Mouse (Mus musculus) liver, embryonic 14.5 days (tissue): ENCODE measurements around the gene Pde1a. TPM values are rescaled to one million over a fixed set of nuclear protein-coding genes. Genes with fewer than 3 reads are reported as not detected.

ENCODE experiments used
- ATAC-seq: fragments of 200-750 bp; cut with Nextera tagmentation; 2 replicates; pipeline ENCODE4 v1.8.0; 2017; ENCODE audit warnings: moderate number of reproducible peaks, mild to moderate bottlenecking, moderate library complexity; ENCODE audit not compliant: insufficient read depth
- DNase-seq, 3 experiments: peaks; one replicate each; pipeline ENCODE4 v3.0.0-alpha.2; 2012 to 2013; ENCODE audit warnings: low read depth in 3 of 3, low spot score in 3 of 3
- H3K27ac ChIP-seq: fragments of 300-500 bp; sonication (generic); 2 replicates; pipeline ENCODE4 v1.5.1; 2014; ENCODE audit warnings: moderate library complexity, mild to moderate bottlenecking, control low read depth, inconsistent platforms
- H3K27me3 ChIP-seq: fragments of 300-500 bp; sonication (generic); 2 replicates; pipeline ENCODE4 v1.6.1; 2014; ENCODE audit warnings: mild to moderate bottlenecking, low read length, moderate library complexity; ENCODE audit not compliant: control insufficient read depth, insufficient read depth
- H3K36me3 ChIP-seq: fragments of 300-500 bp; sonication (generic); replicated peaks from 2 replicates; pipeline ENCODE4 v1.6.1; 2014; ENCODE audit warnings: low read depth; ENCODE audit not compliant: control insufficient read depth, insufficient read depth
- H3K4me1 ChIP-seq, 2 experiments: fragments of 200-500 bp in 1 of 2; fragments of 300-500 bp in 1 of 2; sonication (generic) in 1 of 2; replicated peaks; 2 replicates each; pipeline ENCODE4 v1.6.1; 2012 to 2014; ENCODE audit warnings: antibody characterized with exemption in 1 of 2, inconsistent platforms in 1 of 2, low read length in 1 of 2; ENCODE audit not compliant: control insufficient read depth in 2 of 2, insufficient read depth in 2 of 2
- H3K4me2 ChIP-seq: fragments of 300-500 bp; sonication (generic); 2 replicates; pipeline ENCODE4 v1.6.1; 2014; ENCODE audit warnings: low read depth, mild to moderate bottlenecking, control low read depth, moderate library complexity
- H3K4me3 ChIP-seq, 2 experiments: fragments of 200-500 bp in 1 of 2; fragments of 300-500 bp in 1 of 2; sonication (generic) in 1 of 2; 2 replicates each; pipeline ENCODE4 v1.5.1; 2012 to 2014; ENCODE audit warnings: low read depth in 2 of 2, low read length in 2 of 2, mild to moderate bottlenecking in 2 of 2, control low read depth in 1 of 2, inconsistent platforms in 1 of 2, moderate library complexity in 1 of 2; ENCODE audit not compliant: insufficient read depth in 1 of 2
- H3K9ac ChIP-seq: fragments of 300-500 bp; sonication (generic); replicated peaks from 2 replicates; pipeline ENCODE4 v1.6.1; 2014; ENCODE audit warnings: mild to moderate bottlenecking, control low read depth, moderate library complexity
- H3K9me3 ChIP-seq: fragments of 300-500 bp; sonication (generic); 2 replicates; pipeline ENCODE4 v1.6.1; 2016; ENCODE audit warnings: low read length, mixed read lengths; ENCODE audit not compliant: control insufficient read depth
- CTCF ChIP-seq: IDR thresholded peaks from 2 replicates; pipeline ENCODE4 v1.5.1; 2016; ENCODE audit warnings: antibody characterized with exemption, low read depth, control low read depth
- EP300 ChIP-seq: IDR thresholded peaks from 2 replicates; pipeline ENCODE4 v1.6.1; 2016; ENCODE audit warnings: antibody characterized with exemption, low read depth
- WGBS: fragments of 180-500 bp; shearing (Covaris S2); extraction: QIAGEN DNeasy Blood & Tissue Kit; methylation state at CpG from one replicate; pipeline ENCODE4 v1.1.7; 2014; ENCODE audit not compliant: insufficient replicate concordance; 5-methylcytosine and 5-hydroxymethylcytosine counted together
- polyA plus RNA-seq, 2 experiments: library from polyadenylated mRNA; depleted of rRNA in 1 of 2; stranded (reverse) in 1 of 2; unstranded in 1 of 2; fragments of >200 nt; fragmentation: Nextera tagmentation in 1 of 2; extraction: Ambion mirVana in 1 of 2; gene quantifications; 2 replicates each; pipeline versions ENCODE4 v1.2.1 to v1.2.3; 2012 to 2014

The Pde1a gene
- polyA plus RNA-seq, 2 experiments: 1.4 to 2.7 TPM

DNA sequence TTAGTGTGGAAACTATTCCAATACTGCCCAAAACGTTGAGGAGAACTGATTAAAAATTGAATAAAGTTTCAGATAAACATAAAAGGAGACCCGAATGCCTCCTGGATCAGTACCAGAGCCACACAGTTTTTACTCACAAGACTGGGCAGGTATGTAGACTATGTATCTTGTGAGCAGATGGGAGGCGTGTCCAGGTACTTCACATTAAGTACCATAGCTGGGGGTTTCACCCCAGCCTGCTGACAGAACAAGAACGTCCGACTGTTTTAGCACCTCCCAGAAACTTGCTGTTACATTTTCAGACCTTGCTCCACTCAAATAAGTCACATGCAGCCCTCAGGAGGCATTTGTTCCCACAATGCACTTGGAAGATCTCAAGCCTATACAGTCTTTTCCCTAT, 289.7 kb downstream of the Pde1a start:
- WGBS: 49% methylated on average over 5 of the region's 5 CpGs
- TF ChIP-seq CTCF (no peak), EP300 (no peak)
- no peaks in the 10 kb centered on the region for H3K9me3 ChIP-seq
- no peak overlapping the region for H3K9ac ChIP-seq
- H3K4me3 ChIP-seq: no peak overlapping the region
- H3K27me3 ChIP-seq: no peaks in the 10 kb centered on the region
- no peaks in the 10 kb centered on the region for H3K36me3 ChIP-seq
- H3K27ac ChIP-seq: no peak overlapping the region
- H3K4me2 ChIP-seq: no peak overlapping the region
- ATAC-seq: no peak
- no peak for DNase-seq
- no peaks in the 10 kb centered on the region for H3K4me1 ChIP-seq

DNA sequence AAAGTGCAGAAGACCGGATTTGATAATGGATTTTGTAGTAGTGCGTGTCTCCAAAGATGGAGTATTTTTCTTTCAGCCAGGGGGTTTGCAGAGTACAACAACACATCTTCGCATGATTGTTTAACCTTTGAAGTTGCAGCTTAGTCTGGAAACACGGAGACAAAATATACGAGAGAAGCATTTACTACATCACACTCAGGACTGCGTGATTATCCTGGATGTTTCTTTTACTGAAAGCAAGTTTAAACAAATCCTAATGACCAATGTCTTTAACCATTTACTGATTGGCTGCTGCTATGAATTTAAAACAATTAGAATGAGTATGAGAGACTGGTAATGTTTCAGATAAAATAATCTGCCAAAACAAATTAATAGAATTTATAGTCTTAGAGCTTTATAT, 290.2 kb downstream of the Pde1a start:
- WGBS: 69% methylated on average over 6 of the region's 6 CpGs
- Histone ChIP-seq H3K36me3 (no peaks in the 10 kb centered on the region), H3K27ac (no peak overlapping the region), H3K9me3 (no peaks in the 10 kb centered on the region), H3K4me1 (no peaks in the 10 kb centered on the region), H3K4me3 (no peak overlapping the region), H3K4me2 (no peak overlapping the region), H3K27me3 (no peaks in the 10 kb centered on the region), H3K9ac (no peak overlapping the region)
- DNase-seq (no peak), ATAC-seq (no peak)
- no peak for TF ChIP-seq CTCF

- ATAC-seq (no peak), DNase-seq (no peak)
- Histone ChIP-seq H3K4me2 (no peak overlapping the region), H3K27me3 (no peaks in the 10 kb centered on the region), H3K9me3 (no peaks in the 10 kb centered on the region), H3K27ac (no peak overlapping the region), H3K9ac (no peak overlapping the region), H3K4me1 (no peaks in the 10 kb centered on the region), H3K4me3 (no peak overlapping the region), H3K36me3 (no peaks in the 10 kb centered on the region)
- WGBS: 72% methylated on average over 4 of the region's 4 CpGs
- TF ChIP-seq CTCF (no peak), EP300 (no peak)
Measured at GRCm38 (mm10) chr2:79825853-79826252, 303.4 kb downstream of the Pde1a start.

DNA sequence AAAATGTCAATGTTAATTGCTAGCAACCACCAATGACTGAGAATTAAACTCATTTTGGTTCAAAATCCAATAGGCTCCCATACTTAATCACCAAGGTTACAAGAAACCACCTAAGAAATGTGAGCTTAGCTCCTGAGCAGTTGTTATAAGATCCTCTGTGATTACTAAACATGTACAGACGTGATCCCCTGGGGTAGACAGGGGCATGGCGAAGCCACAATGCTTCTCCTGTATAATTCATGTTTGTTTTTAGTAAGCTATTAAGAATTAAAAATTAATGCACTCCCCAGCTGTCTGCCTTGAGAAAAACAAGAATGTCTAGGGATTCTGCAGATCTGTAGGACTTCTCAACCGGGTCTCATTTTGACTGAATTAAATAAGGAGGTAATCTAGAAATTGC, 309.7 kb downstream of the Pde1a start:
- H3K9ac ChIP-seq: no peak overlapping the region
- no peak for TF ChIP-seq EP300
- no peak for TF ChIP-seq CTCF
- H3K27me3 ChIP-seq: no peaks in the 10 kb centered on the region
- no peaks in the 10 kb centered on the region for H3K4me1 ChIP-seq
- no peak overlapping the region for H3K4me2 ChIP-seq
- WGBS: 52% methylated on average over 3 of the region's 3 CpGs
- no peak for DNase-seq
- H3K4me3 ChIP-seq: no peak overlapping the region
- ATAC-seq: no peak
- H3K36me3 ChIP-seq: no peaks in the 10 kb centered on the region
- H3K9me3 ChIP-seq: no peaks in the 10 kb centered on the region
- no peak overlapping the region for H3K27ac ChIP-seq

GRCm38 (mm10) chr2:79815708-79816484, 313.4 kb downstream of the Pde1a start:
- Histone ChIP-seq H3K4me3 (no peak overlapping the region), H3K9ac (no peak overlapping the region), H3K9me3 (no peaks in the 10 kb centered on the region), H3K4me2 (no peak overlapping the region), H3K27me3 (no peaks in the 10 kb centered on the region), H3K27ac (no peak overlapping the region), H3K36me3 (no peaks in the 10 kb centered on the region), H3K4me1 (no peaks in the 10 kb centered on the region)
- ATAC-seq: no peak
- 47% methylated on average over 3 of the region's 3 CpGs for WGBS
- DNase-seq: no peak
- no peak for TF ChIP-seq CTCF
- TF ChIP-seq EP300: no peak
